Mouse (Mus musculus) olfactory bulb, adult 2 months (tissue): ENCODE results near the gene Cbr3. TPM values are rescaled to one million over a fixed set of nuclear protein-coding genes. Genes with fewer than 3 reads are reported as not detected.
"Not testable (repeated sequence)": the region's sequence is repeated elsewhere in the genome, so short reads cannot be mapped to it uniquely, and the experiment has no call there.

ENCODE experiments used
- H3K27ac ChIP-seq: fragments of 200-500 bp; 2 replicates; pipeline ENCODE4 v1.5.1; 2012; ENCODE audit warnings: low read depth, low read length; ENCODE audit not compliant: insufficient read depth
- H3K4me1 ChIP-seq: fragments of 200-500 bp; 2 replicates; pipeline ENCODE4 v1.6.1; 2012; ENCODE audit warnings: low read length; ENCODE audit not compliant: control insufficient read depth, insufficient read depth
- H3K4me3 ChIP-seq: fragments of 200-500 bp; 2 replicates; pipeline ENCODE4 v1.5.1; 2012; ENCODE audit warnings: mild to moderate bottlenecking, low read depth, low read length, moderate library complexity; ENCODE audit not compliant: insufficient read depth
- CTCF ChIP-seq: fragments of 200-500 bp; IDR thresholded peaks from 2 replicates; pipeline ENCODE4 v1.5.1; 2012; ENCODE audit warnings: low read depth, mild to moderate bottlenecking, low read length, moderate library complexity; ENCODE audit not compliant: insufficient read depth
- POLR2A ChIP-seq: fragments of 200-500 bp; IDR thresholded peaks from 2 replicates; pipeline ENCODE4 v1.6.1; 2012; ENCODE audit warnings: mild to moderate bottlenecking, low read depth, low read length, moderate library complexity; ENCODE audit not compliant: insufficient read depth
- WGBS: fragments of 180-500 bp; shearing (Covaris S2); methylation state at CpG from one replicate; pipeline ENCODE4 v1.1.7; 2018; 5-methylcytosine and 5-hydroxymethylcytosine counted together
- polyA plus RNA-seq: library from polyadenylated mRNA; stranded (reverse); fragments of >200 nt; gene quantifications from 2 replicates; pipeline ENCODE4 v1.2.4, GENCODE M21; 2012; ENCODE audit warnings: low replicate concordance; ENCODE audit not compliant: missing spikeins, insufficient read depth, insufficient read length

Gene Cbr3
- polyA plus RNA-seq, 1 experiment = not detected

DNA sequence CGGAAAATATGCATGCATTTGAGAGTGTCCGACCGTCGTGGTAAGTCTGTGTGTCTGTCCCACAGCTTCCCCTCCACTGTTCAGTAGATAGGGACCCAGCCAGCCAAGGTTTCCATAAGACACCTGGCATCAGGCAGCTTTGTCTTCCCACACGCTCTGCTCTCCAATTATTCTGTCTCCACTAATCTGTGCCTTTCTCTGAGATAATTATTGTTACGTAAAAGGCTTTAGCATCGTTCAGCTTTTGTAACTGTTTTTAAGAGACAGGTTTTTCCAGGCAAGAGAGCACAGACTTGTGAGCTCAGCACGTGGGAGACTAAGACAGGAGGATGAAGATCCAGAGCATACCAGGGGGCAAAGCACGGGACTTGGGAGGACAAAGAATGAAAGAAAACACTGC lies 3.9 kb upstream of the Cbr3 start:
- no peak overlapping the region for H3K4me3 ChIP-seq
- peaks cover 25% of the 10 kb centered on the region for H3K4me1 ChIP-seq
- WGBS = 27% methylated on average over 9 of the region's 9 CpGs

GRCm38 (mm10) chr16:93682156-93682688 lies 793 bp upstream of the Cbr3 start:
- no peak overlapping the region for H3K27ac ChIP-seq
- WGBS = 36% methylated on average over 13 of the region's 13 CpGs
- peaks cover 30% of the 10 kb centered on the region for H3K4me1 ChIP-seq
- TF ChIP-seq POLR2A (no peak), CTCF (no peak)
- H3K4me3 ChIP-seq = 0 out of 2 replicates have a peak overlapping the region, but pooled peaks have one; percentile 52

More for the DNA sequence above, 3.9 kb upstream of the Cbr3 start:
- no peak for TF ChIP-seq POLR2A
- no peak for TF ChIP-seq CTCF
- no peak overlapping the region; the same call in 1 of the 2 replicates for H3K27ac ChIP-seq

- Histone ChIP-seq H3K4me3 (peak overlapping the region; percentile 52), H3K4me1 (peaks cover 30% of the 10 kb centered on the region), H3K27ac (peak overlapping the region; percentile 22; the same call in 1 of the 2 replicates)
- 1% methylated on average over 53 of the region's 53 CpGs for WGBS
- TF ChIP-seq CTCF (no peak), POLR2A (no peak)
Observed at GRCm38 (mm10) chr16:93683508-93684236, 657 bp downstream of the Cbr3 start.

DNA sequence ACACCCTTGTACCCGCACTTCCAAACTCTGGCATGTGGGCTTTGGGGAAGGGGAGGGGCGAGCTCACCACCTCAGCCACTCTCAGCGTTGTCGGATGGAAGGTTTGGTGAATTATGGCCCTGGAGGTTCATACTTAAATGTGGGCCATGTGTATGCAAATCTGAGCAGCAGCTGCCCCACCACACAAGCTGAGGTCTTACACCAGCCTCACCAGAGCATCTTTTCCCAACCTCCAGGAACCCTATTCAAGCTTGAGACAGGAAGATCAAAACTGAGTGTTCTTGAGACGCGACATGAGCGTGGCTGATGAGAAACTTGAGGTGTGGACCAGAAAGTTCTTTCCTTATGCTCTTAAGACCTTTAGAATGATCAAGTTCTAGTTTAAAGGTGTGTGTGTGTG lies 1.4 kb downstream of the Cbr3 start:
- TF ChIP-seq CTCF = no peak
- H3K27ac ChIP-seq = no peak overlapping the region
- 0 out of 2 replicates have a peak overlapping the region, but pooled peaks have one; percentile 12 for H3K4me3 ChIP-seq
- H3K4me1 ChIP-seq = peaks cover 27% of the 10 kb centered on the region
- WGBS = 47% methylated on average over 7 of the region's 7 CpGs

- 95% methylated on average over 3 of the region's 3 CpGs for WGBS
- not testable (repeated sequence) for H3K4me3 ChIP-seq, H3K27ac ChIP-seq
- peaks cover 25% of the 10 kb centered on the region for H3K4me1 ChIP-seq
Observed at GRCm38 (mm10) chr16:93685783-93686182, 2.8 kb downstream of the Cbr3 start.

DNA sequence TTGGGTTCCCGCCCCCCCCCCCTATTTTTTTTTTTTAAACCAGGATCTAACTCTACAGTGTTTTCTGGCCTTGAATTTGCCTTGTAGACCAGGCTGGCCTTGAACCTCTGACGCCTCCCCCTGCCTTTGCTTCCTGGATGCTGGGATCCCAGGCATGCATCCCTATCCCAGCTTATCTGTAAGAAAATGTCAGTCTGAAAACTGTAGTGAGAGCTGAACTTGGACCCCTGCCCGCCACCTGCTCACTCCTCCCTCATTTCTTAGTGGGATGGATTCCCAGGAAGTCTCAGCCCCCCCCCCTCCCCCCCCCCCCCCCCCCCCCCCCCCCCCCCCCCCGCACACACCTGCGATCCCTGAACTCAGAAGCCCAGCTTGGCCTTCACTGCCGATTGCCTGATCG lies 3.4 kb downstream of the Cbr3 start:
- WGBS = 63% methylated on average over 7 of the region's 7 CpGs
- Histone ChIP-seq H3K4me3 (no peak overlapping the region), H3K27ac (no peak overlapping the region), H3K4me1 (peaks cover 25% of the 10 kb centered on the region)
- TF ChIP-seq CTCF (no peak), POLR2A (no peak)

DNA sequence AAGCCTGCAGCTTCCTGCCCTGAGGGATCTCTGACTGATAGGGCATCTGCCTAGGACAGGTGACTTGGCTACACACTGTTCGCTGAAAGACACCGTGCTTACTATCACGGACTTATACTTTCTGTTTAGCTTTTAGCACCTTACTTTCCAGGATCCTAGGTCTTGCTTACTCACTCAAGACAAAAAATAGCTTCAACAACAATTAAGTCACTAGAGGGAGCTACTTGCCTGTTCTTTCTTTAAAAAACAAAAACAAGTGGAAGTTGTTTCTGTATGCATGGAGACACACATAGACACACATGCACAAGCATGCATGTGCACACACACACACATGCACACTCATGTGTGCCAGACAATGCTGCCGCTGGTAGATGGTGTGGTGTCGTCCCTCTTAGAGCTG lies 3.9 kb downstream of the Cbr3 start:
- 40% methylated on average over 5 of the region's 5 CpGs for WGBS
- Histone ChIP-seq H3K4me1 (peaks cover 25% of the 10 kb centered on the region), H3K4me3 (no peak overlapping the region), H3K27ac (no peak overlapping the region)
- no peak for TF ChIP-seq POLR2A
- no peak for TF ChIP-seq CTCF

DNA sequence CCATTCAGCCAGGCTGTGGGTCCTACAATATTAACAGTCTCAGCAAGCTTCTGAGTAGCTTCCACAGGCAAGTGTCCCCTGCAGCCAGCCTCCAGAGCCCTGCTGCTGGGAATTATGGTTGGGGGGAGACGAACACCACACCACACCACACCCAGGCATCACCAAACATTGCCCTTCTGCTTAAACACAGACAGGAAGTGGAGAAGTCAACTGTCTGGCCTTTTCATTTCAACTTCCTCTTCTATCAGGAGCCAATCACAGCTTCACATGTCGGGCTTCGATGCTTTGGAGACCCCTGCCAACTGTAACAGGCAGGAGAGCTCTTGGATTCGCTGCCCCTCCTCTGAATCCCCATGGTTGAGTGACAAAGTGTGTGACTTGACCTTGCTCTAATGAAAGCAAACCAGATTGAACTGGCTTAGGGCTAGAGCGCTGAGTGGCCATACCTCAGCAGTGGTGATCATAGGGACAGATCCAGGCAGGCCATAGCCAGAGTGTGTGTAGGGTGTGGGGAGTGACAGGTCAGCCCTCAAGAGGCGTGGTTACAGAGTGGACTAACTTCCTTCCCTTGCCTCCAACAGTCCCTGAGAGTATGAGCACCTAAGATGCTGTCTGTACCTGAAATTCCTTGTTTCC lies 8.3 kb downstream of the Cbr3 start:
- Histone ChIP-seq H3K4me3 (no peak overlapping the region), H3K27ac (no peak overlapping the region), H3K4me1 (0 out of 2 replicates have a peak, but pooled peaks cover 2% of the 10 kb centered on the region)
- no peak for TF ChIP-seq CTCF
- TF ChIP-seq POLR2A = no peak
- WGBS = 87% methylated on average over 6 of the region's 6 CpGs

DNA sequence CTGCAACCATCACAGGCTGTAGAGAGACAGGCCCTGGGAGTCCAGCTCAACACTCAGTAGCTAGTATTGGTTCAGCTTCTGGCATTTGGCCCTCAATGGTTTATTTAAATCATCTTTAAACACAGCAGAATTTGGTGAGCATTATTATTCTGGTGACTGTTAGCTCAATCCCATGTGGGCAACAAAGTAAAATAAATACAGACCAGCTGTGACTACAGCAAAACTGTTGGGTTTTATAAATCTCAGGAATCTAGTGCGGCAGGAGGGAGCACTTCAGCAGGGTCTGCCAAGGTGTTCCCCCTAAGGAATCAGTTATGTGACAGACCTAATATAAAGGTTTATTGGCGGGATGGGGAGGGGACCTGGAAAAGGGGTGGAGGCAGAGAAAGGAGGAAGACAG lies 9.7 kb downstream of the Cbr3 start:
- TF ChIP-seq CTCF (no peak), POLR2A (no peak)
- WGBS = 92% methylated on average over 2 of the region's 2 CpGs
- no peak overlapping the region for H3K27ac ChIP-seq
- no peak overlapping the region for H3K4me3 ChIP-seq
- H3K4me1 ChIP-seq = no peaks in the 10 kb centered on the region
